Mouse (Mus musculus) C2C12 (cell line): ENCODE measurements around the gene Rrm2.

Experiments
- CEBPB ChIP-seq: IDR thresholded peaks from one replicate; pipeline ENCODE4 v1.6.1; 2011; ENCODE audit warnings: low read depth, mild to moderate bottlenecking, control low read depth, moderate library complexity
- CTCF ChIP-seq: IDR thresholded peaks from one replicate; pipeline ENCODE4 v1.5.1; 2011; ENCODE audit not compliant: control insufficient read depth, insufficient read depth, insufficient read length
- FOSL1 ChIP-seq: IDR thresholded peaks from one replicate; pipeline ENCODE4 v1.8.0; 2011; ENCODE audit warnings: mild to moderate bottlenecking, low read length; ENCODE audit not compliant: poor library complexity, insufficient read depth, severe bottlenecking
- MAX ChIP-seq: IDR thresholded peaks from one replicate; pipeline ENCODE4 v1.6.1; 2011; ENCODE audit warnings: mild to moderate bottlenecking, control low read depth
- MYOD1 ChIP-seq: IDR thresholded peaks from one replicate; pipeline ENCODE4 v1.6.1; 2011; ENCODE audit warnings: low read depth; ENCODE audit not compliant: control insufficient read depth, insufficient read length
- MYOG ChIP-seq: IDR thresholded peaks from one replicate; pipeline ENCODE4 v1.6.1; 2011; ENCODE audit not compliant: control insufficient read depth, insufficient read length; ENCODE audit errors: extremely low read depth
- USF1 ChIP-seq: IDR thresholded peaks from one replicate; pipeline ENCODE4 v1.6.1; 2011; ENCODE audit warnings: low read depth, mild to moderate bottlenecking, control low read depth, moderate library complexity

DNA sequence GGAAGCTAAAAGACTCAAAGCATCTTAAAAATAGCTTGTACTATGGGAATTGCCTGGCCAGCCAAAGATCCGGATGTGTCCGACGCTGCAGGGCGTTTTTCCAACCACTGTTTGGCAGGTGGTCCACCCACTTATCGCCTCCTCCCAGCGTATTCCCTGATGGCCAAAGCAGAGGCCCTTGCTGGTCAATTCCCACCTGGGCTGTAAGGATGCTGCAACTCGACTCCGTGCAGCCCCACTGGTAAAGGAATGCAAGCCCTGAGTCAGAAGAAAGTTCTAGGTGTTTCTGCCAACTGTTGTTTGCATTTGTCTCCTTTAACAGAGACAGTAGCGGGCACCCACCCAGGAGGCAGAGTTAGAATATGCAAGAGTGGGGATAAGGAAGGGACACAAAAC is 27.9 kb upstream of the Rrm2 start:
- no peak for TF ChIP-seq MYOD1
- TF ChIP-seq CTCF = no peak
- TF ChIP-seq USF1 = no peak
- TF ChIP-seq MAX = no peak
- TF ChIP-seq CEBPB = no peak
- no peak for TF ChIP-seq MYOG
- no peak for TF ChIP-seq FOSL1
